Mouse (Mus musculus): ENCODE results near the gene Tgfbr3. TPM values are rescaled to one million over a fixed set of nuclear protein-coding genes. Genes with fewer than 3 reads are reported as not detected.

Gene Tgfbr3
- total RNA-seq, 4 experiments from 2014 or later = 11.7 to 20.0 (median 15.3) TPM

DNA sequence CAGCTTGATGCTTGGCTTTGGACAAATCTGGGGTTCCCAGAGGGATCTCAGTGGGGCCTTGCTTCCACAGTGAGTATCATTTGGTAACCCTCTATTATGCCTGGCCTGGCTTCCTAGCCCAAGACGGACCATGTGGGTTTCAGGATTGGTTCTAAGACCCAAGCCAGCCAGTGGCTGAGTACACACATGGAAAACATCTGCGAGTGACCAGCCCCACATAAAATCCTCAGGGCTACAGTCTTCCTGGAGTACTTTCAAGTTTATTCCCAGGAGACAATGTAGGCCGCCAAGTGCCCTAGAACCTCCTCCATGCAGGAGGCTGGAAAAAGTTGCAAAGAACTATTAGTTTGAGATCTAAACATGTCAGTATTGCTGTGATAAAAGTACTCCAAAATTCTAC, 172.6 kb downstream of the Tgfbr3 start:
- peak; percentile 52 to 63 for DNase-seq (ENCODE audit: low spot score in 2 of 2)

DNA sequence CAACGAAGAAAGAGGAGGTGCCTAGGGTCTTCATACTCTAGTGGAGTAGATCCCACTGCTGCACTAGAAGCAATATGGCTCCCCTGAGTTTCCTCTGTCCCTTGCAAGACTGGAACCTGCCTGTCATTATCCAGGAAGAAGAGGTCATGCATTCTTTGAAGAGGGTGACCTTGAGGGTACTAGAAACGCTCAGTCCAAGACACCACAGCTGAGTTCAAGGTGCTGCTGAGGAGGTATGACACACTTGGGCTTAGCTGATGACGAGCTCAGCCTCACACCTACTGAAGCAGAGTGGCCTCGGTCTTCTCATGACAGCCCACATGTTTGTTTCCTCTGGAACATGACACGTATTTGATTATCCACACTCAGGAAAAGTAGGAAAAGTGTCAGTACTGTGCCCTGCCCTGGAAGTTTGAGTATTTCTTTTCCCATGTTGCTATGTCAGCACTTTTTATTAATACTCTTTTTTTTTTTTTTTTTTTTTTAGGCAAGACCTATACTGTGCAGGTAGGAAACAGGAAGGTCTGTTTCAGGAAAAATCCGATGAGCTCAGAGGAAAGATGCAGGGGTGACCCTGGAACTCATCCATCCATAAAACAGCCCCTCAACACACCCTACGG, 176.7 kb downstream of the Tgfbr3 start:
- no peak for DNase-seq (ENCODE audit: low spot score in 2 of 2)

DNA sequence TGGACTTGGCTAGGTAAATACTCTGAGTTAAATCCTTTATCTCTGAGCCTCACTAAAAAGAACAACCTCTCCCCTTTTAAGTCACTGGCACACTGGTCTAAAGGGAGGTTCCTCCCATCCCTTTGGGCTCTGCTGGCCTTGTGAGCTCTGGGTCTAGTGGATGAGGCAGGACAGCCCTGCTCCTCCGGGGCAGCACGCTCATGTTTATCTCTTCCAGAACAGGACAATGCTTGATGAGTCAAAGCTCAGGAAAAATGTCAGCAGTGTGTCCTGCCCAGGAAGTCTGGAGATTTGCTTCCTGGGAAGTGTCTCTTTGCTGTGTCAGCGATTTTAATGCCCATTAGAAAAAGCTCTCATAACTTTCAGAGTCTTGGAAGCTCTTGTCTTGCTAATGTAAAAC, 177.6 kb downstream of the Tgfbr3 start:
- DNase-seq (ENCODE audit: low spot score in 2 of 2) = no peak

DNA sequence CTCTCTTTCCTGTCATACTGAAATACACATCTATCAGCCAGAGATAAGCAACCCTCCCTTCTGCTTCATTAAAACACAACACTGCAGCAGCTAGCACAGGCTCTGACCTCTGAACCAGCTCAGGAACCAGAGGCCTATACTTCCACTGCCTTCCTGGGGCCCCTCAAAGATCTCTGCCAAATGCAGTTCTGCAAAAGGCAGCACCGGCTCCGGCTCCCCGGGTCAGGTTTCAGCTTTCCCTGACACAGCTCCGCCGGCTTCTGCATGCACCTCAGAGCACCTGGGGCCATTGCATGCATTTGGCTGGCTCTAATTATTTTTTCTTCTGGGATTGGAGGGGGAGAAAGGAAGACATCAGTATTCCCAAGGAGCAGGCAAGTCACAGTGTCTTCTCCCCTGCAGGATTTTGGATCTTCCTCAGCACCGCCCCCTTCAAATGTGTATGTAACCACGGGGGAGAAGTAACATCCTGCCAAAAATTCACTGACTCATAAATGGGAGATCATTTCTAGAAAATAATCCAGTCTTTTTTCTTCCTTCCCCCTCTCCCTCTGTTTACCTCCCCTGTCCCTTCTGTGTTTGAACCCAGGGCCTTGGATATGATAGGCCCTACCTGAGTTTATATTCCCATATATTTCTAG, 178.4 kb downstream of the Tgfbr3 start:
- no peak for DNase-seq (ENCODE audit: low spot score in 2 of 2)

DNA sequence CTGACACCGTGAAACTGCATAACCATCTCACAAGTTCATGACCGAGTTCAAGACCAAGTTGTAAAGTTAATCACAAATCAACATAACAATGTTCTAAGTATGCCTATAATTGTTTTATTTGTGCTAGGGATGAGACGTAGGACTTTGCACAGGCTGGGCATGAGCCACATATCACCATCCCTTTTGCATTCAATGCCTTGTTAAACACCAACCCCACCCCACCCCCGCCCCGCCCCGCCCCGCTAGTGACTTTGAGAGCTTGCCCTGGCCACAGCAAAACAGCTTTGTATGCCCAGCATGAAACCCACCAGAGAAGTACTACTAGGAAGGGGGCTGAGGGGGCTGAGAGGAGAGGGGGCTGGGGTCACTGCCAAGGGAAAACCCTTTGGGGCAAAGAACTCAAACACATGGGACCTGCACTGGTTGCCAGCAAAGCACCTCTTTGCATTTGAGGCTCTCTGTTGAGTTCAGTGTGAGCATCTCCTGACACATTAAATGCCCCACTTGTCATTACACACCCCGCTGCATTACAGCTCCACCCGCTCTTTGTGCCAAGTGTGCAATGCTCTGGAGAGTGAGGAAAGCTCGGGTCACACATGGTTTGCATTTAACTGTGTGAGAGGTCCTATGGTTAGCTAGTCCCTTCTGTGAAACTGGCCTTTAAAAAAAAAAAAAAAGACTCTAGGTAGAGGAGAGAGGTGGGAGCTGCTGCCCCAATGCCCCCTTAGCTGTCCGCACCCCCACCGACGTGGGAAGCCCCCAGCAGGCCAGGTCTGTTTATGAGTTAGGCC, 179.1 kb downstream of the Tgfbr3 start:
- no peak for DNase-seq (ENCODE audit: low spot score in 2 of 2)

DNA sequence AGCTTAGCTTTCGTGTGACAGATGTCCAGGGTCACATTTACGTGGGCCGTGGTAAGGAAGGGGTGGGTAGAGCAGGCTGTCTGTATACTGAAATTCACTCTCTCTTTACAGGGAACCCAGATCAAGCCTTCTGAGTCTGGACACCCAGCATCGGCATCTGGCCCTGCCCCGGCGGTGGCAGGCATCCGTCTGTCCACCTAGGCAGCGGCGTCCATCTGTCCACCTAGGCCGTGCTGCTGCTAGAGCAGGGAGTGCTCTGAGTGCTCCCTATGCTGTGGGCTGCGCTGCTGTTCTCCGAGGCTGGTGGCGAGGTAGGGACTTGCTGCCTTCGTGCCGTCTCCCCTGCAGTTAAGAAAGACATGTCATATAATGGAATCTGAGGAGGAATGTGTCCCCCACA, 180.0 kb downstream of the Tgfbr3 start:
- DNase-seq (ENCODE audit: low spot score in 2 of 2) = no peak

DNA sequence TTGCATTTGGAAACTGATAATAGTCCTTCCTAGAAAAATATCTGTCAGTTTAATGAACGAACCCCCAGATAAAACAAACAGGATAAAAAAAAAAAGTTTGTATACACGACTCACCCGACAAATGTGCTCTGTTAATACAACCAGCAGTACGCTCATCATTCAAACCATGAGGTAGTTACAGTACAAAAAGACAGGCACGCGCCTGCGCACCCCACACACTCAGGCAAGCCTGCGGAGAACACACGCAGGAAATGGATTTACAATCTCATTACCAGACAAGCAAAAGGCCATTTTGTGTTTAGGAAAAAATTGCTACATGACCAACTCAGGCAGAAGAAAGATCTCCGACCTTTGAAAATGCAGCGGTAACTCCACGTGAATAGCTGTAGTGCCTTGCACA, 182.6 kb downstream of the Tgfbr3 start:
- no peak for DNase-seq (ENCODE audit: low spot score in 2 of 2)

DNA sequence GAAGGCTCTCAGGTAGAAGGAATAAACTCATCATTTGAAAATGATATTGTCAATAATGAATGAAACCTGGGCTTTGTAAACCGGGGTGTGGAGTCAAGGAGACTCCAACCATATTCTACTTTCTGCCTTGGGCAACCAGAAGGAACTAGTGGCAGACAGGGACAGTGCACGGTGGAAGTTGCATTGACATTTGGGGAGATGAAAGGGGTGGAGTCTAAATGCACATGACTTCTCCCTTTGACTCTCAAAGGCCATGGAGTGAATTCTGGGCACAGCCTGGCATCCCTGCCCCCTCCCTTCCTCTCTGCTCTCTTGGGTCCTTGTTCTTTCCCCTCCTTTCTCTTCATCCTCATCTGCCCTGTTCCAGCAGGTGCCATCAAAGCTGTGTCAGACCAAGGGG, 183.3 kb downstream of the Tgfbr3 start:
- DNase-seq (ENCODE audit: low spot score in 2 of 2) = no peak

DNA sequence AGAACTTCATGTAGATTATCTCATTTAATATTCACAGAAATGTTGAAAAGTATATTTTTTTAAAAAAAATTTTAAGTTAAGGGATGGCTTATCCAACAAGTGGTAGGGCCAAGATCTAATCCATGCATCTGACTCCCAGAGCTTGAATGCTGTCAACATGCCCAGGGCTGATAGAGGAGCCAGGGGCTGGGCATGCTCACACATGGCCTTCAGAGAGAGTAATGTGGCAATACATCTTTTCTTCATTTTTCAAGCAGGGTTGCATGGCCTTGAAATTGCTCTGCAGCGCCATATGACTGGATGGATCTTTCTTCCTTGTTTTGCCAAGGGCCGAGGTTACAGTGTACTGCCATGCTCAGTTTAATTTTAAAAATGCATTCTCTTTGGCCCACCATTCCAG, 185.8 kb downstream of the Tgfbr3 start:
- no peak for DNase-seq (ENCODE audit: low spot score in 2 of 2)

DNA sequence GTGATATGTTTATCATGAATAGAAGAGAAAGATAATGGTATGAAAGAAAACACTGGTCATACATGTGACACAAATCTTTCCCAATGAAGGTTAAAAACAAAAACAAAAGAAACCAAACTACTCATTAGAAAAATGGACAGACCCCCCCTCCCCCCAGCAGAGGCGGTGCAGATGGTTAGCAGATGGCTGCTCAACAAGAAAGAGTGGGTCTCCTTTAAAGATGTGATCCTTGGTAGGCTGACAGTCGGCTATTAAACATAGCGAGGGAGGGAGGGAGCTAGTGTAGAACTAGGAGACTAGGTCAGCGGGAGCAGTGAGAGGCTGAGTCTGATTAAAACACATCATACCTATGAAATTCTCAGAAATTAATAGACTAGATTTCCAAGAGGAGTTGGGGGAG, 186.5 kb downstream of the Tgfbr3 start:
- no peak for DNase-seq (ENCODE audit: low spot score in 2 of 2)

DNA sequence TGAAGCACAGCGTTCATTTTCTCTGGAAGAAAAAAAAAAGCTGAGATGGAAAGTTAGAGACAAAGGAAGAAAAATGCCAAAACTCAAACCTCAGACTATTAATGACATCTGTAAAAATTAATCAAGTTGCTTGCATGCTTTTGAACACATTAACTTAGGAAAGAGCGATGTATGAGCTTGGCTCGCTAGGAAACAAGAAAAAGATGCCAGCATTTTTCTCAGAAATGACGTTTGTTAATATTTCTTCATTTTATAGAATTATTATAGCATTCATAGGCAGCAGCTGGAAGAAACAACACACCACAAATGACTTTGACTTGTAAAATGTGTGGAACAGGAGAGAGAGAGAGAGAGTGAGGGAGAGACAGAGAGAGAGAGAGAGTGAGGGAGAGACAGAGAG, 187.7 kb downstream of the Tgfbr3 start:
- DNase-seq (ENCODE audit: low spot score in 2 of 2) = no peak

DNA sequence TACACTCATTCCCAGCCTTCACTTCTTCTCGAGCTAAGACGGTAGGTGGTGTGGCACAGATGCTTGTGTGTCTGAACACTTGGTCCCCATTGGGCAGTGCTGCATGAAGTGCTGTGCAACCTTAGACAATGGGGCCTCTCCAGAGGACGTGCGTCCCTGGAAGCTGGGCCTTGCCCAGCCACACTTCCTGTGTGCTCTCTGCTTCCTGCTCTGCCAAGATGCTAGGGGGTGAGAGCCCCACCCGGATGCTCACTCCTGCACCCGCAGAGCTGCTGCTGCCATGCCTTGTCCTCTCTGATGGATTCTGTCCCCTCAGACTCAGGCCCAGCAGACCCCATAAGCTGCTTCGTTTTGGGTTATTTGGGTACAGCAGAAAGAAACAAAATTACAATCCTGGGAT, 188.3 kb downstream of the Tgfbr3 start:
- no peak for DNase-seq (ENCODE audit: low spot score in 2 of 2)

DNA sequence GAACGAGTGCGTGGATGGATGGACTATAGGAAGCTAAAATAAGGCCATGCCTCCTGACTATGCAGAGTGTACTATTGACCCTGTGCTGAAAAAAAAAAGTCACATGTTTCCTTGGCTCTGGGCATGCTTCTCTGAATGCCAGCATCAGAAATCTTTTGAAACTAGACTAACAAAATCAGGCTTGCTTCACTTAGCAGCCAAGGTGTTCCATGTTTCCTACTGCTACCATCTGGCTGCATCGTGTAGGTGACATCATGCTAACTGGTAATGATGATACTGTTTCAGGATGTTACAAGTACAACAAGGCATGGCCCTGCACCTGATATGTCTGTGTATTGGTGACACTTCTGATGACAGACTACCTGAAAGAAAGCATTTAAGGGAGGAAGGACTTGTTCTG, 189.8 kb downstream of the Tgfbr3 start:
- no peak for DNase-seq (ENCODE audit: low spot score in 2 of 2)

DNA sequence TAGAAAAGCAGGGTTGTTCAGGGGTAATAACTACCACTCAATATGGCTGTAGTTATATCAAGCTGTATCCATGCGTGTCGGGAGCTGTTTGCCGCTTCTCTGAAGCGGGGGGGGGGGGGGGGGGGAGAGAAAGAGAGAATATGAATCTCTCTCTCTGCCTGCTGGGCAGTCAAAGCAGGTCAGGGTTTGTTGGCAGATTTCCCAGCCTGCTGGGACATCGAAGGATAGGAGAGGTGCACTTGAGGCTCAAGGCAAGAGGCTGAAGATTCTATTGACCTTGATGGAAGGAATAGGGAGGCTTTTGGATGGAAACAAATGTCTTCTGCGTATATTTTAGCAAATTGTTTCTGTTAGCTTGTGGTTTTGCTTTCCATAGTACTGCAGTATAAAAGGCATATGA, 190.4 kb downstream of the Tgfbr3 start:
- no peak for DNase-seq (ENCODE audit: low spot score in 2 of 2)

DNA sequence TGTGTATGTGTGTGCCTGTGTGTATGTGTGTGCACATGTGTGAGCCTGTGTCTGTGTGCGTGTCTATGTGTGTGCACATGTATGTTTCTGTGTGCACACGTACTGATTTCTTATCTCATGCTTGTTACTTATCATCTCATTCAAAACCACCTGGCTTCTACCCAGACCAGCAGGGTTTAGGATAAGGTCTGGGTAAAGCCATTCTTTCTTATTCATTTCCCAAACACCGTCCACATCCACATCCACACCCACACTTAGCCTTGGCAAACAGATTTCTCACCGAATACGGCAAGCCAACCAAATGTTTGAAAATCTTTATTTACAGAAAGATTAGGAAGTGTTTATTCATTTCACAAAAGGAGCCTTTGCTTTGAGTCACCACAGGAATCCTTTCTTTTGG, 191.4 kb downstream of the Tgfbr3 start:
- no peak for DNase-seq (ENCODE audit: low spot score in 2 of 2)

DNA sequence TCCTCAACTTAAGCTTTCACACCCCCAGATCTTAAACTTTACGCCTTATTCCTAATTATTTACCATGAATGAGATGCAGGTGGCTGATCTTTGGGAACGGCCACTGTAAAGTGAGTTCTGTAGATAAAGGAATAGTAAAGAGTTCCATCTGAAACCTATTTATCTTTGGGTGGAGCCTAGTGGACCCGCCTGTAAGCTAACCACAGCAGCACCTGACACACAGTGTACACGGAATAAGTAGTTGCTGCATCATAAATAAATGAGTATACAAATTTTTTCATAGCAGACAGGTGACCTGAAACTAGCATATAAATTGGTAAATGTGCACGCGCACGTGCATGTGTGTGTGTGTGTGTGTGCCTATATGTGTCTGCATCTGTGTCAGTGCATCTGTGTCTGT, 192.1 kb downstream of the Tgfbr3 start:
- DNase-seq (ENCODE audit: low spot score in 2 of 2) = no peak

DNA sequence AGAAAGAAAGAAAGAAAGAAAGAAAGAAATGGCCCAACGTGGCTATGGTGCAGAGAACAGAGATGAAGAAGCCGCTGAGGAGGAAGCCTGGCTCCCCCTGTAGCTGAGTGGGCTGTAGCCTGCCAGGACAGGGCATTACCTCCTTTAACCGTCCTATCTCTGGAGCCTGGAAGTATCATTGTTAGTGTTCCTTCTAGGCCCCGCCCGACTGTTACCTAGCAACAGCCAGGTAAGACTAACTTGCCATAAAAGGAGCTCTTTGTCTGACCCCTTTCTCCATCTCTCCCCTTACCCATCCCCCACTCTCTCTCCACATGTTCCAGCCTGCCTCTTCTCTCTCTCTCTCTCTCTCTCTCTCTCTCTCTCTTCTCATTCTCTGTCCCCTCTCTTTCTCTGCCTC, 195.2 kb downstream of the Tgfbr3 start:
- no peak for DNase-seq (ENCODE audit: low spot score in 2 of 2)

DNA sequence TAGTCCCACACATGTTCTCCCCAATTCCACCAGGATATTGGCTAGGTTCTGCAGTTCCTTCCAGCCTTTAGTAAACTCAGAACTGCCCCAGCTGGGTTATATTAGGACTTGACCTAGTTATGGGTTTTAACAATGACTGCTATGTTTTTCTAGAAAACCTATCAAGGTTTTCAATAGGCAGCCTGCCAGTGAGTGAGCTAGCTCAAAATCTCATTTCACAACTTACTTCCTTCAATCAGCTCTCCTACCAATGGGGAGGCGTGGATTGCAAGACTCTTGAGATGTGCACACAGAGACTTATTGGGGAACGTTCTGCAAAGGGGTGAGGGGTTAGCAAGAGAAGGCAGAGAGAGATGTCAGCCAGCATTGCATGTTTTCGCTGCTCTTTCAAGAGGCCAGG, 196.2 kb downstream of the Tgfbr3 start:
- DNase-seq (ENCODE audit: low spot score in 2 of 2) = no peak

DNA sequence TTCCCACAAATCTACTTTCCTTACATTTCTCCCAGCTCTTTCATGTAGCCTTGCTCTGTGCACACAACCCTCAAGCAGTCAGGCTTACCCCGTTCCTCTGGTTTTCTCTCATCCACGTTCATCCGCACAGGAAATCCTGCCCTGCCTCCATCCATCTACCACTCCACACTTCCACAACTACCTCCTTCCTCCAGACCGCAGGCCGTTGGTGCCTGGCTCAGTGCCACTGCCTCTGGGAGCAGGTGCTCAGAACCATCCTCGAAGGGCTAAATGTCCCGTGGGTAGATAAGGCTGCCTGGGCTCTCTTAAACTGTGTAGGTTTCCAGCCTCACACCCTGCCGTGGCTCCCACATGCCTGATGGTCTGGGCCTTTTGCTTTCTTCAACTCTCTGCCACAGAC, 197.3 kb downstream of the Tgfbr3 start:
- DNase-seq (ENCODE audit: low spot score in 2 of 2) = no peak

DNA sequence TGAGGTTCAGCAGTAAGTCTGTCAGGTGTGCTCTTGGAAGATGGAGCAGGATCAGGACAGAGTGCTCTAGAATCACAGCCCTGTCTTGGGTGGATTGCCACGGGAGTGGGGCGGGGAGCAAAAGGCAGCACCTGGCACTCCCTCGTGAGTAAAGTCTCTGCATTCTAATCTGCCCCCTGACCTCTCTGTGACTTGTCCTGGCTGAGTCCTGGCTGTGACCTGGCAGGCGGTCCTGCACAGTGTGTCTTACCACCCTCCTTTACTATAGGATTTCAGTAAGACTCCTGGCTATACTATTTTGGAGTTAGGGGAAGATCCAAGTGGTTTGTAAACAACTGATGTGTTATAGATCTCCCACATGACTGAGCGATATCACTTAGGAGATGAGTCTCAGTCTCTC, 199.5 kb downstream of the Tgfbr3 start:
- no peak for DNase-seq (ENCODE audit: low spot score in 2 of 2)

DNA sequence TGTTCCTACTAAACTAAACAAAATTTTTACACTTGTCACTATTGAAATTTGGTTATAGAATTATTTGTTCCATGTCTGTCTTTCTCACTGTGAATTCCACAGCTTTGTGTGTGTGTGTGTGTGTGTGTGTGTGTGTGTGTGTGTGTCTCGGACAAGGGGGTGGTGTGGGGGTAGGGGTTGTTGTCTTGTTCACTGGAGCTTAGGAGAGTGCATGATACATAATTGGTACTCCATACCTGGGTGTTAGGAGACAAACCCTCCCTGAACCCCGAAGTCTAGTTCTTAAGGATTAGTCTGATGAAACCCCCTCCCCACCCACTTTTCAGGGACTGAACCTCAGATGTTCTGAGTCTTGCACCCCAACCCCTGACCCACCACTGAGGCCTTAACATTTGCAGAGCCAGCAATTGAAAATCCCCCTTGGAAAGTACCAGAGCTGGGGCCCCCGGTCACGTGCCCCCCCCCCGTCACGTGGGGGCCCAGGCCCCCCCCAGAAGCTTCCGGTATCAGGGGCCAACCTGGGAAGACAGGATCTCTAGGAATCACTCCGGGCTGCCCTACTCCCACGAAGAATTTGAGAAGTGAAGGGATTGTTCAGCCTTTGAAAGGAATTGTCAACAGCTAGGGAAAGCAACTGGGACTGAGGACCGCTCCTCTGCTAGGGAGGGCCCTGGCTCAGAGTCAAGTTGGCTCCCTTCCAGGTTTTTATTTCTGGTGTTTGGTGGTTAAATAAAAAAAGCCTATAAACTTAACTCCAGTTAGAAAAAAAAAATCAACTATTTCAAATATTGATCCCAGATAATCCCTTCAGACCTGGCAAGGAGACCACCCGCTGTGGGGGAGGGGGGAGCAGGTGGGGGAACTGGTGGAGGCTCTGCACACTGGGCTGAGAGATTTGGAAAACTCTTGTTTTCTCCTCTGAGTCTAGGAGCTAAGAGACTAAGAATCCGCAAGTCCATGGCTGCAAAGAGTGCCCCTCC, 201.3 kb downstream of the Tgfbr3 start:
- peak; percentile 70 to 71 for DNase-seq (ENCODE audit: low spot score in 2 of 2)

DNA sequence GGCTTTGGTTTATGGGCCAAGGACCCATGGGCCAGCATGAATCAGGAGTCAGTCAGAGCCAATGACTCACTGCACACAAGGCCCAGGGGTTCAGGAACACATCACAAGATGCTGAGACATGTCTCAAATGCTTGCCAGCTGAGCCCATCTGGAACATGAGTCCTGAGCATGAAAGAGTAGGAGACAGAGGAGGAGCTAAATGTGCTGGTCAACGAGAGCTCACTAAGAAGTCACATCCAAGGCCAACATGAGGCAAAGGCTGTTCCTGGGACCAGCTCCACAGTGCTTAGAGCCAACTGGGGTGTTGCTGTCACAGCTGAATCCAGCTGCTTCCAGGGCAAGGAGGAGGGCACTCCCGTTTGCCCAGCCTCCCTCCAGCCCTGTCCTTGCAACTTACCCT, 202.1 kb downstream of the Tgfbr3 start:
- peak; percentile 81 to 82 for DNase-seq (ENCODE audit: low spot score in 2 of 2)

All from gastrocnemius, adult 8-10 months (tissue).